Mouse (Mus musculus) 3T3-L1 (cell line): Measurements from ENCODE around the gene Gm21985.

Source experiments
- DNase-seq: peaks from one replicate; pipeline ENCODE4 v3.0.0-alpha.2; 2015; ENCODE audit warnings: low read depth, low spot score

Gm21985 gene

GRCm38 (mm10) chr2:112266242-112266592 is at the start of gene Gm21985:
Gene Gm21985 (plus strand): TSS chr2:112266314.
- peak; percentile 63 for DNase-seq

DNA sequence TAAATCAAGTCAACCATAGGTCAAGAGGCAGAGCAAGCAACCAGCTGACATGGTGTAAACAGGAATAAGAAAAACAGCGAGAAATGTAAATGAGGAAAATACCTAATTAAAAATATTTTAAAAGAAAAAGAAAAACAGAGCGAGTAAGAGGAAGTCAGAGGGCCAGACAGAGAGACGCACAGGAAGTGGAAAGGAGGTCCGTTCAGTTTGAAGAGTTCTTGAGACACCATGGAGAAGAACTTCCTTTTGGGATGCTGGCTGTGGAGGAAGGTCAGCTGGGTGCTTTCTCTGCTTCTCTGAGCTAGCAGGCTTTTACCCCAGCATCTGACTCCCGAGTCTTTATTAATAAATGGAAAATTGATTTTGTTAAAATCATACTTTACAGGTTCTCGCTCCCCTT is 48.5 kb upstream of the Gm21985 start:
- no peak for DNase-seq

GRCm38 (mm10) chr2:112220880-112221279 is 45.2 kb upstream of the Gm21985 start:
- no peak for DNase-seq

- no peak for DNase-seq
These were observed 43.5 kb upstream of the Gm21985 start for GRCm38 (mm10) chr2:112222607-112223006.

DNA sequence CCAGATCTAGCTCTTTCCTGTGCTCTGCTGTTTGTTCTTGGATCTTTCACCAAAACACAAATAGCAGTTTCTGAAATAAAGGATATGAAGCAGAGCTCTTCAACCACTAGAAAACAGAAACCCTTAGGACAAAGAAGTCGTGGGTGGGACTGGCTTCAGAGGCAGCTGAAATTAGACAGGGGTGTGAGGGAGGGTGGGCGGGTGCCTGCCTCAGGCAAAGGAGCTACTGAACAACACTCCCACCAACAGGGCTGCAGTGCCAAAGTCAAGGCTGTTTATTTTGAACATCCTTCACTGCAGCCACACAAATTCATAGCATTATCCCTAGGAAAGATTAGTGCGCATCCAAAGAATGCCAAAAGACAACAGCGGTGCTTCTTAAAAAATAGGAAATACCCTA is 41.8 kb upstream of the Gm21985 start:
- no peak for DNase-seq

DNA sequence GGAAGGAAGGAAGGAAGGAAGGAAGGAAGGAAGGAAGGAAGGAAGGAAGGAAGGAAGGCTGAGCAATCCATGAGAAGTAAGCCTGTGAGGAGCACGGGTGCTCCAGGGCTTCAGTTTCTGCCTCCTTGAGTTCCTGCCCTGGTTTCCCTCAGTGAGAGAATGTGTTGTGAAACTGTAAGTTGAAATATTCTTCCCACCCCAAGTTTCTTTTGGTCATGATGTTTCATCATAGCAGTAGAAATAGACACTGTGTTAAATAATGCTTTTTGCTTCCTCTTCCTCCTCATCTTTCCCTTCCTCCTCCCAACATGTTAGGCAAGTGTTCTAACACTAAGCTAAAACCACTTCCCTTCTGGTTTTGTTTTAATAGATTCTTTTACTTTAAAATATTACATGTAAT is 33.5 kb upstream of the Gm21985 start:
- DNase-seq = no peak

DNA sequence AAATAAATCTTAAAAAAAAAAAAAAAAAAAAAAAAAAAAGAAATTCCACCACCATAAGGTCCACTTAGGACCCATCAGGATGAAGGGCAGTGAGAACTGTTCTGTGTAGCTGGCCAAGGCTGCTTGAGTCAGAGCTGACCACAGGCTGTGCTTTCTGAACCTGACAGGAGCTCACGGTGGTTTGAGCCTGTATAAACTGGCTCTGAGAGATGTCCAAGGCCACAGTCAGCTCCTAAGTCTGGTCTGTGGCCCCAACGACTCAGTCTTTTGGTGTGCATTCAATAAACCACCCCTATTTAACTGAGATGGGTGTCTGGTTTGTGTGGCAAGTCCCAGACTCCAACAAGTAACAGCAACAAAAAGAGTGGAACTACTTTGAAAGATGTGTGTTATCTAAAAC is 29.5 kb upstream of the Gm21985 start:
- DNase-seq = peak; percentile 72

DNA sequence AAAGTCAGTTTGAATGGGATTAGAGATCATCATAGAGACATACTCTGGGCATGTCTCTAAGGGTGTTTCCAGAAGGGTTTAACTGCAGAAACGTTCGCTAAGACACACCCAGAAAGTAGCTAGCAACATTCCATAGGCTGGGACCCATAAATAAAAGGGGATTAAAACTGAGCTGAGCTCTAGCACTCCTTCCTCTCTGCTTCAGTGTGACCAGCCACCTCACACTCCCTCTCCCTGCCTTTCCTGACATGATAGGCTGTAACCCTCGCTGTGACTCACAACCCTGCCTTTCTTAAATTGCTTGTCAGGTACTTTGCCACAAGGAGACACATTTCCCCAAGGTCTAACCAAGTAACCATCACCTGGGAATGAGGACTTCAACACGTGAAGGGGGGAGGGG is 28.1 kb upstream of the Gm21985 start:
- peak; percentile 54 for DNase-seq

DNA sequence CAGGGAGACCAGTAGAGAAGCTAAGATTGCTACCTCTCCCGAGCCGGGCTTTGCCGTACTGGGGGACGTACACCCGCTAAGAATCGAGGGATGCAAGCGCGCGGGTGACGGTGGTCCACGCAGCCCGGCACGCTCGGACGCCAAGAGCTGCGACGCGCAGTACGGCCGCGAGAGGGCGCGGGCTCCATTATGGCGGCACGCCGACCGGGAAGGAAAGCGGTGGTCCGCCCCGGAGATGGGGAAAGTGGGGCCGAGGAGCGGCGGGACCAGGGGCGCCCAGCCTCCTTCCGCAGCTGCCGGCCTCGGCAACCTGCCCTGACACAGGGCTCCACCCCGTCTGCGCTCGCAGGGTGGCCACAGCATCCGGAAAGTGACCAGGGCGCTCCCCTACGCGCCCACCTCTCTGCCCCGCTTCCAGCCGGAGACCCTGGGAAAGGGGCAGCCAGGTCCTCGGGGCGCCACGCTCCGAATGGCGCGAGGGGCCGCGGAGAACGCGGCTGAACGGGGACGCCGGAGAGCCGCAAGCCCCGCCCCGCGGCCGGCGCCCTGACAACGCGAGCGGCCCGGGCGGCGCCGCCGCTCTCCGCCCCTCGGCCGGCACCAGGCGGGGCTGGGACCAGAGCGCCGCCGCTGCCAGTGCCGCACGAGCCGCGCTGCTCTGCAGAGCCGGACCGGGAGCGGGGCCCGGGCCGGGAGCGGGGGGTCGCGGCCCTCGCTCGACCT is 26.7 kb upstream of the Gm21985 start, which contains the start of gene Lpcat4:
TSS of gene Lpcat4 (plus strand) at position 257 of the 723 bp plus-strand sequence.
- DNase-seq = peak; percentile 79

DNA sequence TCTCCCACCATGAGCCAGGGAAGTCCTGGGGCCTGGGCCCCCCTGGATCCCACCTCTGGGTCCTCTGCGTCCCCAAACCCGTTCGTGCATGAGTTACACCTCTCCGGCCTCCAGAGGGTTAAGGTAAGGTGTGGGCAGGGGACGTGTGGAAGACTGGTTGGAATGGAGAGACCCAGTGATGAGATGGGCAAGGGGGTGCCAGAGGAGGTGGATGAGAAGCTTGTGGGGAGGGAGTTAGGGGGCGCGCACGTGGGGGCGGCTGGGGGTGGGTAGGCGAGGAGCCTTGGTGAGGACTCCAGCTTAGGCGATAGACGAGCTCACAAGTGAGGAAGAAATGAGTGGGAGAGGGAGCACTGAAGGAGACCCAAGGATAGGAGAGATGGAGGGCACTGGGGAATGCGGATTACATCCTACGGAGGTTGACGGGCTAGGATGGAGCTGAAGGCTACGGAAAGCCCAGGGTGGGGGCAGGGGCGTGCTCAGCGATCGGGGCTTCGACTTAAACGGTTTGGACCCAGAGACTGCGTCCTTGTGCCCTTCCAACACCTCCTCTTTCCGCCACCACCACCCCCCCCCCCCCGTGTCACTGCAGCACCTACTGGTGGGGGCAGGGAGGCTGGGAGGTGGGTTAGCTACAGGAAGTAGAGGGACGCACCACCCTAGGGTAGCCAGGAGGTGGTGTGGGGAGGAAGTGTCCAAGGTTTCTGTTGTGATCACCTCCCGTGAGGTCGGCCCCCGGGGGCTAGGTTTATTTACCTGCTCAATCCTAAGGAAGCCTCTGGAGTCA is 26.0 kb upstream of the Gm21985 start:
- DNase-seq = peak; percentile 54

GRCm38 (mm10) chr2:112241787-112242186 is 24.3 kb upstream of the Gm21985 start:
- no peak for DNase-seq

GRCm38 (mm10) chr2:112245307-112245706 is 20.8 kb upstream of the Gm21985 start:
- DNase-seq = peak; percentile 58

DNA sequence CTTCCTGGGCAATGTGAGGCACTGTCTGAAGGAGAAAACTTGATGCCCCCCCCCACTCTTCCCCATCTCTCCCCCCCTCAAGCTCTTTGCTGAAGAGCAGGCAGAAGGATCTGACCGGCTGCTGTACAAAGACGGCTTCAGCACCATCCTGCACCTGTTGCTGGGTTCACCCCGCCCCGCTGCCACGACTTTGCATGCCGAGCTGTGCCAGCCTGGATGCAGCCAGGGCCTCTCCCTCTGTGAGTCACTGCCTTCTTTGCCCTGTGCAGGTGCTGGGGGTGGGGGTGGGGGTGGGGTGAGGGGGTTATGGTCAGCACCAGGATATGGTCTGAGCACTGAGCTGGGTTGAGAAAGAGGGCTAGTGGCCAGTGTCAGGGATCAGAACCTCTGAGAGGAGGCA is 19.9 kb upstream of the Gm21985 start:
- DNase-seq = no peak

DNA sequence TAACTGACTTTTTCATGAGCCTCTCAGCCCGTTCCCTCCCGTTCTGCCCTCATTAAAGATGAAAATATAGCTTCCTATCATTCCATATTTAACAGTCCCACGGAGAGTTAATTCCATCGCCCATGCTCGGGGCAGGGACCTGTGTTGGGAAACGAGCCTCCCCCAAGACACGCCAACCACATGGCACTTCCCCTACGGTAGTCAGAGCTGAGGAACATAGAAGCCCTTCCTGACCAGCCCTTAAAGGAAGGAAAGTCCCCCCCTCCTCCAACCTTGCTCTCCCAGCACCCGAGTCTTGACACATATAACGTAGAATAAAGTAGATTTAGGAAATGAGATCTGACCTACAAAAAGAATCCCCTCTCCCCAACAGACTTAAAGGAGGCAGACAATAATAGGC is 18.8 kb upstream of the Gm21985 start:
- DNase-seq = no peak

- DNase-seq = no peak
These were observed 16.2 kb upstream of the Gm21985 start for GRCm38 (mm10) chr2:112249780-112250453.

- peak; percentile 54 for DNase-seq
These were observed 11.2 kb upstream of the Gm21985 start for GRCm38 (mm10) chr2:112254675-112255515.

- DNase-seq = peak; percentile 32
These were observed 6.7 kb upstream of the Gm21985 start, which contains the start of gene Nutm1 for GRCm38 (mm10) chr2:112259241-112259962. Gene Nutm1 (minus strand): TSS chr2:112259291.

DNA sequence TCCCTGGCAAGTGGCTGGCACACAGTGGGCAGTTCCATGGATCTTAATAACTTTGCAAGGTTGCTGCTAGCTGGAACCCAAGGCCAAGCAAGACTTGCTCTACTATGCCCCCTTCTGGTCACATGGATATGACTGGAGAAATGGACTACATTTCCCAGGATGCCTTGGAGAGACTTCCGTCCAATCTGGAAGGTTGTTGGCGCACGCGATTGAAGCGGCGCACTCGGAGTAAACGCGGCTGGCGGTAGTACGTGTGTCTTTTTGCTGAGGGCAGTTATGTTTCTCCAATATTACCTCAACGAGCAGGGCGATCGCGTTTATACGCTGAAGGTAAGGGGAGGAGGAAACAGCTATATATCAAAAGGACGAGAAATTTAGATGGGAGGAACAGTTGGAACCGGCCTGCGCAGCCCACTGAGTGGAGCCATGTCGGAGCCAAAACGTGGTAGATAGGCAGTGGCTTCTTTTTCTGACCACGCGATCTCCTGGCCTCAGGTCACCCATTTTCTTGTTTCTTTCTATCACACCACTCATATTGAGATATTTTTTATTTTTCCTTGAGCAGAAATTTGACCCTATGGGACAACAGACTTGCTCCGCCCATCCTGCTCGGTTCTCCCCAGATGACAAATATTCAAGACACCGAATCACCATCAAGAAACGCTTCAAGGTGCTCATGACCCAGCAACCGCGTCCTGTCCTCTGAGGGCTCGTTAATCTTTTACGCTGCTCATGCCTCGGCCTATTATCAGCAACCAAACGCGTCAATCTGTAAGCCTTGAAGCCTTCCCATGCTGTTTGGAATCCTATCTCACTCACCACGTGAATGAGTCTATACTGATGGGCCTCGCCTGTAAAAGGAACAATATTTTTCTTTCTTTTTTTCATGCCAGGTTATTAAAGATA is 4.1 kb upstream of the Gm21985 start, which contains the start of gene Nop10:
TSS of gene Nop10 (plus strand) at position 179 of the 906 bp plus-strand sequence.
- peak; percentile 96 for DNase-seq

DNA sequence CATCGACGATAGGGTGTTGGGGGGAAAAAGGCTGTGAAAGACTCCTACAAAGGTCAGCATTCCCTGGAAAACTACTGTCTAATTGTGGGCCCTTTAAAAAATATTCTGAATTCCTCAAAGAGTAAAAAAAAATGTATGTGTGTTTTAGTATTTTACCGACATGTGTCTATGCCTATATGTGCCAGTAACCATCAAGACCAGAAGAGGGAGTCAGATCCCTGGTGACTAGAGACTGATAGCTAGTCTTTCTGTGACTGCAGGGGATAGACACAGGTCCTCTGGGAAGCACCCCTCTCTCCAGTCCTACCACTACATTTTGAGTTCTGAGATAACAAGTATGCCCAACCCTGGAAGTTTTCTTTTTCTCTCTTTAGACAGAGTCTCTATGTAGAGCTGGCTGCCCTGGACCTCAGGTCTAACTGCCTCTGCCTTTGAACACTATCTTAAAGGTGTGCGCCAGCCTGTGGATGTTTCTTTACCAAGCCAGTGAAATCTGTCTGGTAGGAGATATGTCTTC is 3.3 kb upstream of the Gm21985 start:
- peak; percentile 82 for DNase-seq
